Mouse (Mus musculus) limb, embryonic 15.5 days (tissue): ENCODE measurements around the gene Zfx. TPM values are rescaled to one million over a fixed set of nuclear protein-coding genes. Genes with fewer than 3 reads are reported as not detected.

ENCODE experiments used
- ATAC-seq: fragments of 200-750 bp; cut with Nextera tagmentation; 2 replicates; pipeline ENCODE4 v1.8.0; 2017; ENCODE audit warnings: low read depth, moderate TSS enrichment; ENCODE audit not compliant: insufficient number of reproducible peaks, low FRiP score, low TSS enrichment
- H3K27ac ChIP-seq: fragments of 300-500 bp; sonication (generic); 2 replicates; pipeline ENCODE4 v1.5.1; 2015; ENCODE audit warnings: moderate library complexity, mild to moderate bottlenecking, inconsistent platforms
- H3K27me3 ChIP-seq: fragments of 300-500 bp; sonication (generic); 2 replicates; pipeline ENCODE4 v1.6.1; 2015; ENCODE audit warnings: inconsistent platforms
- H3K36me3 ChIP-seq: fragments of 300-500 bp; sonication (generic); 2 replicates; pipeline ENCODE4 v1.6.1; 2015; ENCODE audit warnings: inconsistent platforms
- H3K4me1 ChIP-seq: fragments of 300-500 bp; sonication (generic); 2 replicates; pipeline ENCODE4 v1.6.1; 2015; ENCODE audit warnings: inconsistent platforms
- H3K4me2 ChIP-seq: fragments of 300-500 bp; sonication (generic); 2 replicates; pipeline ENCODE4 v1.6.1; 2015; ENCODE audit warnings: mild to moderate bottlenecking, inconsistent platforms
- H3K4me3 ChIP-seq: fragments of 300-500 bp; sonication (generic); 2 replicates; pipeline ENCODE4 v1.5.1; 2015; ENCODE audit warnings: mild to moderate bottlenecking, inconsistent platforms
- H3K9ac ChIP-seq: fragments of 300-500 bp; sonication (generic); 2 replicates; pipeline ENCODE4 v1.6.1; 2015; ENCODE audit warnings: inconsistent platforms
- H3K9me3 ChIP-seq: fragments of 300-500 bp; sonication (generic); 2 replicates; pipeline ENCODE4 v1.6.1; 2016; ENCODE audit warnings: inconsistent platforms
- WGBS: fragments of 180-500 bp; shearing (Covaris S2); methylation state at CpG from one replicate; pipeline ENCODE4 v1.1.7; 2015; 5-methylcytosine and 5-hydroxymethylcytosine counted together
- polyA plus RNA-seq: library from polyadenylated mRNA; unstranded; fragments of >200 nt; fragmentation: Nextera tagmentation; extraction: Ambion mirVana; gene quantifications from 2 replicates; pipeline ENCODE4 v1.2.1, GENCODE M21; 2015

Zfx gene
- 33.1 and 33.5 TPM in 2 replicates for polyA plus RNA-seq

GRCm38 (mm10) chrX:94123059-94123839, at the start of gene Zfx:
TSS of gene Zfx (minus strand) at chrX:94123702.
- H3K9me3 ChIP-seq = no peaks in the 10 kb centered on the region
- 26% methylated on average over 46 of the region's 82 CpGs for WGBS
- peak within 1 kb of the TSS; percentile 85 for H3K9ac ChIP-seq
- peak within 1 kb of the TSS; percentile 99 for H3K27ac ChIP-seq
- peaks cover 25% of the 10 kb centered on the region for H3K27me3 ChIP-seq
- peak within 1 kb of the TSS; percentile 55 for H3K4me3 ChIP-seq
- no peaks in the 10 kb centered on the region for H3K4me1 ChIP-seq
- no peaks in the 10 kb centered on the region for H3K36me3 ChIP-seq
- H3K4me2 ChIP-seq = peak within 1 kb of the TSS; percentile 32
- ATAC-seq = peak; percentile 75

- WGBS = 91% methylated on average over 6 of the region's 6 CpGs
- H3K9ac ChIP-seq = no peak overlapping the region
- H3K36me3 ChIP-seq = no peaks in the 10 kb centered on the region
Measured at GRCm38 (mm10) chrX:94169348-94169747, 45.8 kb upstream of the Zfx start.

DNA sequence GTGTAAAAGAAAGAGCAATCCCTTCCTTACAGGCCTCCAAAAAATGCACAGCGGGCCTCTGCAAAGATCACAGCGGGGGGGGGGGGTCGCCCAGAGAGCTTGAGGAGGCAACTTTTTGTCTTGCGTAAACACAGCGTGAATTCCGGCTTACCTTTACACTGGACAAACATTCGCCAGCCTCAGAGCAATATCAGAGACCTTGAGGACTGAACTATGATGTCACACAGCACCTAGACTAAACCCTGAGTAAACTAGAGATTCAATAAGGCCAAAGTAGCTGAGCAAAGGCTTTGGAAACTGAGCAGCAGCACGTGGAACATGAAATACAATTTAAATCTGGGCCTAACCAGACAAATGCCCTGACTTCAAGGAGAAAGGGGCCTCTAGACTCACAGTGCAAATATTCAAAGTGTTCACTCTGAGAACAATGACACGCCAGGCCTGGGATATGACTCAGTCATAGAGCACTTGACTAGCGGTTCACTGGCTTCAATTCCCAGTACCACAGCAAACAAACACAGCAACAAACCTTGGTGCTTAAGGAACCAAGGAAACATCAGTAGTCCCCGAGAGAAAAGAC, 28.8 kb upstream of the Zfx start:
- Histone ChIP-seq H3K4me2 (no peak overlapping the region), H3K4me1 (no peaks in the 10 kb centered on the region), H3K4me3 (no peak overlapping the region), H3K36me3 (no peaks in the 10 kb centered on the region), H3K27ac (no peak overlapping the region), H3K9ac (no peak overlapping the region), H3K27me3 (peaks cover 26% of the 10 kb centered on the region), H3K9me3 (no peaks in the 10 kb centered on the region)
- 47% methylated on average over 11 of the region's 11 CpGs for WGBS
- ATAC-seq = no peak

More at GRCm38 (mm10) chrX:94169348-94169747, 45.8 kb upstream of the Zfx start:
- H3K4me1 ChIP-seq = no peaks in the 10 kb centered on the region
- no peak for ATAC-seq
- H3K27me3 ChIP-seq = peaks cover 24% of the 10 kb centered on the region
- H3K4me3 ChIP-seq = no peak overlapping the region
- H3K4me2 ChIP-seq = no peak overlapping the region
- no peaks in the 10 kb centered on the region for H3K9me3 ChIP-seq
- H3K27ac ChIP-seq = no peak overlapping the region

DNA sequence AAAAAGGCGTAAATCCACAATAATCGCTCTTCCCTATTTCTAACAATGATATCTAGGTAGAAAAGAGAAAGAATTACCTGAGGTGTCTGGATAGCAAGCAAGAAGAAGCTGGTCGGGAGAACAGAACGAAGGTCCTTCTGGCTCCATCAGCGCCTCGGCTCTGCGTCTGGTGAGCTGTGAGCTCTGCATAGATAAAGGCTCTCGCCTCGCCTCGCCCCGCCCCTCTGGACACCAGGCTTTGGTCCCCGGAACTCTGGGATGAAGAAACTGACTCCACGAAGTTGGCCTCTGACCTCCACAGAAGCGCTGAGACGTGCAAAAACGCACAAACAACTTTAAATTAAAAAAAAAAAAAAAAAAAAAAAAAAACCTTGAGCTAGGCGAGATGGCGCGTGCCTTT, 27.0 kb upstream of the Zfx start:
- Histone ChIP-seq H3K4me3 (no peak overlapping the region), H3K36me3 (no peaks in the 10 kb centered on the region), H3K4me1 (no peaks in the 10 kb centered on the region), H3K9ac (no peak overlapping the region), H3K4me2 (no peak overlapping the region), H3K27me3 (peaks cover 34% of the 10 kb centered on the region), H3K27ac (no peak overlapping the region), H3K9me3 (no peaks in the 10 kb centered on the region)
- WGBS = 80% methylated on average over 19 of the region's 19 CpGs
- no peak for ATAC-seq

DNA sequence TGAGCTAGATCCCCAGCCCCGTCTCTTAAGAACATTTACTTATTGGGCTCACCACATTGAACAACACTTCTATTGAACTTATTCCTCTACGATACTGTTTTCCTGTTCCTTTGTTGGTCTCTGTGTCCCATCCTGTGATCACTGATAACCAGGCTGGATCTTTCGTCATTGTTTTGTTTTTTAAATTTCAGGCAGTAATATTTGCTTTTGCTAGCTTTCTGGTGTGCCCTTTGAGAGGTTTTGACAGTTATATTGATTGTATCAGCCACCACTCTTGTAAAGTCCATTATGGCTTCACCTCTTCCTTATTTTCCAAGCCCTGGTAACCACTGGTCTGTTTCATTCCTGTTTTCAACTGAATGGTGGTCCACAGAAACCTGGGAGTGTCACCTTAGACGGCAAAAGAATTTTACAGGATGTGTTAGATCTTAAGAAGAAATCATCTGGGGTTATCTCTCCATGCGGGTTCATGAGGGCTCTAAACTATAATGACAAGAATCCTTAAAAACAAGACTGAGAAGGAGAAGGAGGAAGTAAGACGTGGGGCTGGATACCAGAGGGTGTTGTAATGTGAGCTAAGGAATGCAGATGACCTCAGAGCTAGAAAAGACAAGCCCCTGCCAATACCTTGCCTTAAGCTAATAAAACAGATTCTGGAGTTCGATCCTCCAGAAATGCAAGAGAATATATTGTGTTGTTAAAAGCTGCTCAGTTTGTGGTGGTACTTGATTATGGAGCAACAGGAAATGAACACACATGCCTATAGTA, 18.7 kb upstream of the Zfx start:
- H3K27me3 ChIP-seq = peaks cover 29% of the 10 kb centered on the region
- H3K27ac ChIP-seq = no peak overlapping the region
- H3K4me1 ChIP-seq = no peaks in the 10 kb centered on the region
- WGBS = 59% methylated on average over 7 of the region's 7 CpGs
- H3K9me3 ChIP-seq = no peaks in the 10 kb centered on the region
- no peak overlapping the region for H3K9ac ChIP-seq
- H3K4me3 ChIP-seq = no peak overlapping the region
- H3K4me2 ChIP-seq = no peak overlapping the region
- H3K36me3 ChIP-seq = no peaks in the 10 kb centered on the region
- ATAC-seq = no peak

- H3K27me3 ChIP-seq = peaks cover 25% of the 10 kb centered on the region
- no peak overlapping the region for H3K4me3 ChIP-seq
- no peaks in the 10 kb centered on the region for H3K4me1 ChIP-seq
- no peaks in the 10 kb centered on the region for H3K9me3 ChIP-seq
- no peak for ATAC-seq
- no peak overlapping the region for H3K4me2 ChIP-seq
- H3K27ac ChIP-seq = no peak overlapping the region
- no peaks in the 10 kb centered on the region for H3K36me3 ChIP-seq
- WGBS = 80% methylated on average over 1 of the region's 1 CpGs
- no peak overlapping the region for H3K9ac ChIP-seq
Measured at GRCm38 (mm10) chrX:94140080-94140479, 16.6 kb upstream of the Zfx start.

DNA sequence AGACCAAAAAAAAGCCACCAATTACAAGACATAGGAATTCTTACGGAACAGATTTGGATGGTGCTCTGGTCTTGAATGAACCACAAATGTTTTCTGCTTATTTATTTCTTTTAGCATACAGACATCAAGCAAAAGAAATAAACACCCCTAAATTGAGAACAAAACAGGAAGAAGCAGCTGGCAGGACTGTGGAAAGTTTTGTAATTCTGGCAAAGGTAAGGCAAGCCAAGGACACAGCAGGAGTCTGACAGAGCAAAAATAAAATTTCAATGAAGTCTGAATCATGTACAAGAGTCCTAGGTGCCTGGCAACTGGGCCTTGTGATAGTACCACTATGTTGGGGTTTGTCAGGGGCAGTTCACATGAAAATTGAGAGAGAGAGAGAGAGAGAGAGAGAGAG, 14.8 kb upstream of the Zfx start:
- no peak for ATAC-seq
- Histone ChIP-seq H3K4me1 (no peaks in the 10 kb centered on the region), H3K27me3 (peaks cover 24% of the 10 kb centered on the region; the same call in 1 of the 2 replicates), H3K27ac (no peak overlapping the region), H3K4me2 (no peak overlapping the region), H3K4me3 (no peak overlapping the region), H3K9ac (no peak overlapping the region), H3K9me3 (no peaks in the 10 kb centered on the region), H3K36me3 (no peaks in the 10 kb centered on the region)
- WGBS = 98% methylated on average over 1 of the region's 1 CpGs

DNA sequence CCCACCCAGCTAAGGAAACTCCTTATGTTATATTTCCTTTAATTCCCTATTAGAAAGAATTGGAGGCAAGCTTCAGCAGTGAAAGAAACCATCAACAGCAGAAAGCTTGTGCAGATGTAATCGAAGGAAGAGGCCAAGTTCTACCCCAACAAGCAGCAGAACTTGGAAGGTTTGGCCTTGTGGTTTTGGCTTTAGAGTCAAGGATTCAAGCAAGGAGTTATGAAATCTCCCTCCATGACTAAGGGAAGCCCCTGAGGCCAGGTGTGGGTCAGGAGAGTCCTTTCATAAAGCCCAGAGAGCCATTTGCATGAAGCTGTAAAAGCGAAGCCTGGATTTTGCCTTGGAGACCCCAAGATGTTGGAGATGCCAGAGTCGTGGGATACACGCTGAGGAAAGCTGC, 11.6 kb upstream of the Zfx start:
- H3K4me1 ChIP-seq = no peaks in the 10 kb centered on the region
- no peak overlapping the region for H3K27ac ChIP-seq
- ATAC-seq = no peak
- no peak overlapping the region for H3K9ac ChIP-seq
- no peak overlapping the region for H3K4me2 ChIP-seq
- H3K9me3 ChIP-seq = no peaks in the 10 kb centered on the region
- H3K36me3 ChIP-seq = no peaks in the 10 kb centered on the region
- H3K4me3 ChIP-seq = no peak overlapping the region
- WGBS = 47% methylated on average over 4 of the region's 4 CpGs
- H3K27me3 ChIP-seq = peaks cover 39% of the 10 kb centered on the region

- H3K4me3 ChIP-seq = no peak overlapping the region
- H3K4me1 ChIP-seq = no peaks in the 10 kb centered on the region
- H3K36me3 ChIP-seq = no peaks in the 10 kb centered on the region
- no peaks in the 10 kb centered on the region for H3K9me3 ChIP-seq
- no peak overlapping the region for H3K9ac ChIP-seq
- no peak for ATAC-seq
- H3K27me3 ChIP-seq = peaks cover 38% of the 10 kb centered on the region
- no peak overlapping the region for H3K4me2 ChIP-seq
- WGBS = 44% methylated on average over 3 of the region's 3 CpGs
- H3K27ac ChIP-seq = no peak overlapping the region
Measured at GRCm38 (mm10) chrX:94133551-94133950, 10.0 kb upstream of the Zfx start.

DNA sequence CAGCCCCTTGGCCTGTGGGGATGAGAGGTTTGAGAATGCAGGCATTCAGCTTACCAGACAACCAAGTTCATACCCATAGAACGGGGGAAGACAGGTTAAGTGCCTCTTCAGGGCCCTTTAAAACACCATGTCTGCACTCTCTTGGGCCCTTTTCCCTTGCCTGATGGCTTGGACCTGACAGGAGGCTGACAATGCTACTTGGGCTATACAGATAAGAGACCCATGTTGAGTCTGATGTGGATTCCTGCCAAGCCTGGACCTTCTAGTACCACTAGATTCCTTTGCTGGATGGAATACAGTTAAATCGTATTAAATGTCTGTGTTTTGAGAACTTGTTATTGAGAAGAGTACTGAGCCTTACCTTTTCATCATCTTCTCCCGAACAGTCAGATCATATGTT, 8.7 kb upstream of the Zfx start:
- Histone ChIP-seq H3K27me3 (peaks cover 46% of the 10 kb centered on the region), H3K36me3 (no peaks in the 10 kb centered on the region), H3K4me3 (no peak overlapping the region), H3K9me3 (no peaks in the 10 kb centered on the region), H3K4me2 (no peak overlapping the region), H3K27ac (no peak overlapping the region), H3K9ac (no peak overlapping the region), H3K4me1 (no peaks in the 10 kb centered on the region)
- 73% methylated on average over 3 of the region's 3 CpGs for WGBS
- ATAC-seq = no peak

GRCm38 (mm10) chrX:94129712-94130111, 6.2 kb upstream of the Zfx start:
- Histone ChIP-seq H3K4me1 (no peaks in the 10 kb centered on the region), H3K27ac (no peak overlapping the region), H3K27me3 (peaks cover 46% of the 10 kb centered on the region), H3K4me2 (no peak overlapping the region), H3K4me3 (no peak overlapping the region), H3K36me3 (no peaks in the 10 kb centered on the region), H3K9me3 (no peaks in the 10 kb centered on the region), H3K9ac (no peak overlapping the region)
- WGBS = 77% methylated on average over 4 of the region's 4 CpGs
- no peak for ATAC-seq

GRCm38 (mm10) chrX:94125950-94126349, 2.4 kb upstream of the Zfx start:
- Histone ChIP-seq H3K4me3 (no peak overlapping the region), H3K27ac (no peak overlapping the region), H3K9me3 (no peaks in the 10 kb centered on the region), H3K4me2 (no peak overlapping the region), H3K4me1 (no peaks in the 10 kb centered on the region), H3K27me3 (peaks cover 33% of the 10 kb centered on the region), H3K36me3 (no peaks in the 10 kb centered on the region), H3K9ac (no peak overlapping the region)
- ATAC-seq = no peak
- 79% methylated on average over 2 of the region's 2 CpGs for WGBS
